Mouse (Mus musculus) midbrain, embryonic 11.5 days (tissue): ENCODE measurements around the gene C1qa. TPM values are rescaled to one million over a fixed set of nuclear protein-coding genes. Genes with fewer than 3 reads are reported as not detected.

Source experiments
- ATAC-seq: fragments of 200-750 bp; cut with Nextera tagmentation; 2 replicates; pipeline ENCODE4 v1.8.0; 2017; ENCODE audit warnings: moderate TSS enrichment, moderate library complexity; ENCODE audit not compliant: low FRiP score
- DNase-seq: peaks from one replicate; pipeline ENCODE4 v3.0.0; 2015; ENCODE audit warnings: low spot score; ENCODE audit errors: missing footprints
- H3K27ac ChIP-seq: fragments of 300-500 bp; sonication (generic); 2 replicates; pipeline ENCODE4 v1.5.1; 2014; ENCODE audit warnings: low read depth, low read length
- H3K27me3 ChIP-seq: fragments of 300-500 bp; sonication (generic); 2 replicates; pipeline ENCODE4 v1.6.1; 2014; ENCODE audit warnings: mild to moderate bottlenecking, low read length, moderate library complexity, mixed read lengths; ENCODE audit not compliant: control insufficient read depth, insufficient read depth
- H3K36me3 ChIP-seq: fragments of 300-500 bp; sonication (generic); 2 replicates; pipeline ENCODE4 v1.6.1; 2014; ENCODE audit warnings: mild to moderate bottlenecking, low read length, moderate library complexity, mixed read lengths; ENCODE audit not compliant: control insufficient read depth, insufficient read depth
- H3K4me1 ChIP-seq: fragments of 300-500 bp; sonication (generic); 2 replicates; pipeline ENCODE4 v1.6.1; 2014; ENCODE audit warnings: low read length; ENCODE audit not compliant: control insufficient read depth, insufficient read depth
- H3K4me2 ChIP-seq: fragments of 300-500 bp; sonication (generic); 2 replicates; pipeline ENCODE4 v1.6.1; 2014; ENCODE audit warnings: mild to moderate bottlenecking, moderate library complexity
- H3K4me3 ChIP-seq: fragments of 300-500 bp; sonication (generic); 2 replicates; pipeline ENCODE4 v1.5.1; 2014; ENCODE audit warnings: low read depth, low read length
- H3K9ac ChIP-seq: fragments of 300-500 bp; sonication (generic); 2 replicates; pipeline ENCODE4 v1.6.1; 2014; ENCODE audit warnings: low read length
- H3K9me3 ChIP-seq: fragments of 300-500 bp; sonication (generic); 2 replicates; pipeline ENCODE4 v1.6.1; 2016; ENCODE audit warnings: low read length; ENCODE audit not compliant: control insufficient read depth
- WGBS: fragments of 180-500 bp; shearing (Covaris S2); extraction: QIAGEN DNeasy Blood & Tissue Kit; methylation state at CpG from one replicate; pipeline ENCODE4 v1.1.7; 2014; 5-methylcytosine and 5-hydroxymethylcytosine counted together
- polyA plus RNA-seq: library from polyadenylated mRNA; unstranded; fragments of >200 nt; fragmentation: Nextera tagmentation; extraction: Ambion mirVana; gene quantifications from 2 replicates; pipeline ENCODE4 v1.2.1, GENCODE M21; 2014

Gene C1qa
- polyA plus RNA-seq, 1 experiment from 2014 or later: 15.3 TPM

- H3K27ac ChIP-seq: no peak overlapping the region
- no peak overlapping the region for H3K4me3 ChIP-seq
- H3K4me1 ChIP-seq: no peaks in the 10 kb centered on the region
- H3K4me2 ChIP-seq: no peak overlapping the region
- DNase-seq: peak; percentile 92
- 0 out of 2 replicates have a peak, but pooled peaks have one; percentile 42 for ATAC-seq
- no peaks in the 10 kb centered on the region for H3K36me3 ChIP-seq
- no peaks in the 10 kb centered on the region for H3K27me3 ChIP-seq
- H3K9ac ChIP-seq: no peak overlapping the region
- no peaks in the 10 kb centered on the region for H3K9me3 ChIP-seq
- WGBS: 26% methylated on average over 7 of the region's 7 CpGs
Measured at GRCm38 (mm10) chr4:136876971-136877370, 21.6 kb downstream of the C1qa start.

GRCm38 (mm10) chr4:136875012-136875411 lies 23.6 kb downstream of the C1qa start:
- no peaks in the 10 kb centered on the region for H3K27me3 ChIP-seq
- H3K9ac ChIP-seq: no peak overlapping the region
- no peak for DNase-seq
- no peak overlapping the region for H3K4me2 ChIP-seq
- H3K4me3 ChIP-seq: no peak overlapping the region
- 94% methylated on average over 14 of the region's 14 CpGs for WGBS
- H3K36me3 ChIP-seq: no peaks in the 10 kb centered on the region
- no peaks in the 10 kb centered on the region for H3K9me3 ChIP-seq
- H3K27ac ChIP-seq: no peak overlapping the region
- no peaks in the 10 kb centered on the region for H3K4me1 ChIP-seq
- no peak for ATAC-seq

GRCm38 (mm10) chr4:136868371-136868770 lies 30.2 kb downstream of the C1qa start:
- 85% methylated on average over 6 of the region's 6 CpGs for whole genome bisulfite sequencing
- H3K27ac ChIP-seq: no peak overlapping the region

GRCm38 (mm10) chr4:136867690-136868345 lies 30.8 kb downstream of the C1qa start:
- no peak overlapping the region; the same call in 1 of the 2 replicates for H3K27ac ChIP-seq
- ATAC-seq: no peak
- no peak overlapping the region for H3K4me2 ChIP-seq

More at GRCm38 (mm10) chr4:136868371-136868770, 30.2 kb downstream of the C1qa start:
- peaks cover 33% of the 10 kb centered on the region for H3K4me1 ChIP-seq
- no peak overlapping the region for H3K4me2 ChIP-seq
- DNase-seq (no peak), ATAC-seq (no peak)
- no peaks in the 10 kb centered on the region for H3K9me3 ChIP-seq
- H3K36me3 ChIP-seq: no peaks in the 10 kb centered on the region
- H3K27me3 ChIP-seq: no peaks in the 10 kb centered on the region
- H3K9ac ChIP-seq: no peak overlapping the region
- H3K4me3 ChIP-seq: no peak overlapping the region

GRCm38 (mm10) chr4:136865531-136865930 lies 33.1 kb downstream of the C1qa start:
- peak overlapping the region; percentile 26 for H3K4me2 ChIP-seq
- WGBS: 56% methylated on average over 5 of the region's 5 CpGs
- H3K36me3 ChIP-seq: no peaks in the 10 kb centered on the region
- no peak overlapping the region for H3K4me3 ChIP-seq
- ATAC-seq (peak; percentile 10), DNase-seq (no peak)
- no peaks in the 10 kb centered on the region for H3K27me3 ChIP-seq
- H3K4me1 ChIP-seq: peaks cover 60% of the 10 kb centered on the region
- peak overlapping the region; percentile 97 for H3K27ac ChIP-seq
- peak overlapping the region; percentile 55 for H3K9ac ChIP-seq
- H3K9me3 ChIP-seq: no peaks in the 10 kb centered on the region

More at GRCm38 (mm10) chr4:136867690-136868345, 30.8 kb downstream of the C1qa start:
- Histone ChIP-seq H3K9ac (no peak overlapping the region), H3K27me3 (no peaks in the 10 kb centered on the region), H3K4me1 (peaks cover 38% of the 10 kb centered on the region), H3K36me3 (no peaks in the 10 kb centered on the region), H3K9me3 (no peaks in the 10 kb centered on the region), H3K4me3 (no peak overlapping the region)
- 20% methylated on average over 12 of the region's 12 CpGs for WGBS
- no peak for DNase-seq

- Histone ChIP-seq H3K4me3 (no peak overlapping the region), H3K9ac (peak overlapping the region; percentile 55)
Measured at GRCm38 (mm10) chr4:136864751-136865470, 33.7 kb downstream of the C1qa start.

DNA sequence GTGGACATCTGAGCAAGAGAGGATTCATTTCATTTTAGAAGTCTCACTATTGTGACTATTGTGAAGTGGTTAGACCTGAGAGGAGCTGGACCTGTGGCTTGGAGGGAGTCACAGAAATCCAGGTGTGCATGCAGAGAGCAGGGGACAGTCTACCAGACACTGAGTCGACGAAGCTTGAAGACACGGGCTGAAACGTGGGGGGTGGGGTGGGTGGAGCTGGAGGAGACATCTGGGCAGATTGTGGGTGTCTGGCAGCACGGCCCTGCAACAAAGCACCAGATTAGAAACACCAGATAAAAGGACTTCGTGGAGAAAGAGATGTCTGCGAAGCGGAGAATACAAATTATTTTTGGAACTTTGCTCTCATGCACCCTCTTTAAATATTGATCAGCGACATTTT lies 35.1 kb downstream of the C1qa start:
- WGBS: 18% methylated on average over 9 of the region's 9 CpGs
- Histone ChIP-seq H3K27me3 (no peaks in the 10 kb centered on the region), H3K9ac (no peak overlapping the region), H3K4me2 (no peak overlapping the region), H3K4me1 (peaks cover 60% of the 10 kb centered on the region), H3K4me3 (no peak overlapping the region), H3K36me3 (no peaks in the 10 kb centered on the region), H3K9me3 (no peaks in the 10 kb centered on the region), H3K27ac (peak overlapping the region; percentile 97)
- no peak for ATAC-seq
- peak; percentile 89 for DNase-seq

More at GRCm38 (mm10) chr4:136864751-136865470, 33.7 kb downstream of the C1qa start:
- Histone ChIP-seq H3K9me3 (no peaks in the 10 kb centered on the region), H3K36me3 (no peaks in the 10 kb centered on the region), H3K4me1 (peaks cover 60% of the 10 kb centered on the region), H3K27me3 (no peaks in the 10 kb centered on the region), H3K27ac (peak overlapping the region; percentile 97), H3K4me2 (peak overlapping the region; percentile 26)
- ATAC-seq (peak; percentile 78), DNase-seq (peak; percentile 99)
- 3% methylated on average over 15 of the region's 15 CpGs for WGBS

GRCm38 (mm10) chr4:136862411-136862810 lies 36.2 kb downstream of the C1qa start:
- Histone ChIP-seq H3K4me3 (no peak overlapping the region), H3K27me3 (no peaks in the 10 kb centered on the region), H3K9me3 (no peaks in the 10 kb centered on the region), H3K27ac (peak overlapping the region; percentile 97), H3K9ac (peak overlapping the region; percentile 55), H3K4me2 (no peak overlapping the region), H3K36me3 (no peaks in the 10 kb centered on the region), H3K4me1 (peaks cover 56% of the 10 kb centered on the region)
- WGBS: 68% methylated on average over 2 of the region's 2 CpGs
- ATAC-seq (no peak), DNase-seq (peak; percentile 90)

DNA sequence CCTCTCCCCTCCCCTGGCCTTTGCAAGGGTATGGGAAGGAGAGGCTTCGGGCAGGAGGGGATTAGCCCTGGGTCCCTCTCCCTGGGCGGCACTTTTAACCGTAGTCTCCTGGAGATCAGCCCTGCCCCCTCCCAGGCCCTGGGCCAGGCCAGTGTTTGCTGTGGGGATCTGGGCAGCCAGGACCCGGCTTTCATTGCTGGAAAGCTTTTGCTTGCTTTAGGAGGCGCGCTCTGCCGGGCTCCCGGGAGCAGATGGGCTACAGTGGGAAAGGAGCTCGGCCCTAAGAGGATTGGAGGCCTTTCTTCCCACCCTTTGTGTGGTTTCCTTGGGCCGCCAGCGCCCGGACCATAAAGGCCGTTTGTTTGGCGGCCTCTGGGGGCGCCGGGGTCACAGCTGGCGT lies 36.8 kb downstream of the C1qa start:
- Histone ChIP-seq H3K36me3 (no peaks in the 10 kb centered on the region), H3K9ac (peak overlapping the region; percentile 55), H3K4me1 (peaks cover 56% of the 10 kb centered on the region), H3K27ac (peak overlapping the region; percentile 97), H3K27me3 (no peaks in the 10 kb centered on the region), H3K4me3 (no peak overlapping the region), H3K9me3 (no peaks in the 10 kb centered on the region), H3K4me2 (no peak overlapping the region)
- WGBS: 1% methylated on average over 16 of the region's 17 CpGs
- peak; percentile 82 for ATAC-seq
- DNase-seq: peak; percentile 95
